Mouse (Mus musculus) cerebellum, postnatal 10 days (tissue): ENCODE measurements at regions not wholly inside any gene's neighbourhood (a gene's known extent, or its start where the extent isn't known, plus 50 kb on each side); places are given as distances from the start of the nearest gene placed in this dataset.

ENCODE experiments used
- DNase-seq, 2 experiments: peaks; one replicate each; pipeline ENCODE4 v3.0.0; 2021; ENCODE audit warnings: mixed read lengths in 2 of 2

DNA sequence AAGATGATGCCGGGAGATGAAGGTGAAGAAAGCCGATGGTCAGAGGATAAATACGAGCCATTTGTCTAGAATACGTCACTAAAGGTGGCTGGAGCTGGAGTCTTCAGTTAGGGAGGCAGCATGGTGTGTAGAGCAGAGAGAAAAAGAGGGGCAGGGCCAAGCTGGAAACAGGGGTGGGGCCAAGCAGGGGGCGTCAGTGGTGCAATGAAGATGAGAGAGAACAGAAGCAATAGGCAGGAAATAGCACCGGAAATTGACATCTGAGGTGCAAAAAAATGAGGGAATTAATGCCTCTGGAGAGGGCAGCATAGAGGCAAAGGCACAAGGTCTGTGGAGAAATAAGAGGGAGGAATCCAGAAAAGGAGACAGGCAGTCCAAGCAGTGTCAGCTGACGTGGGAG is 165.4 kb downstream of the Zfp36l2 start:
- DNase-seq = no peak

DNA sequence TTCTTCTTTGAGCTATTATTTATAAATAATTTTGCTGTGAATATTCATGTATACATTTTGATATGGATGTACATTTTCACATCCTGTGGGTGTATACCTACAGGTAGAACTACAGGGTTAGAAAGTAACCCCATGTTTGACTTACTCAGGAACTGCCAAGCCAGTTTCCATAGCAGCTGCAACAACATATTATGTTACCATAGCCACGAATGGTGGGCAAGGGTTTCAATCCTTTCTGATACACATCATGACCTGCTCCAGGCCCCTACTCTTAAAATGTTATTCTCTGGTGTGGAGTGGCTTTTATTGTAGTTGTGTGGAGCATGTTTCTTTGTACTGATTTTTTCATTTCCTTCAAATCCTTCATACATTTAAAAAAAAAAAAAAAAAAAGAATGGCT is 168.9 kb downstream of the Zfp36l2 start:
- DNase-seq = no peak

DNA sequence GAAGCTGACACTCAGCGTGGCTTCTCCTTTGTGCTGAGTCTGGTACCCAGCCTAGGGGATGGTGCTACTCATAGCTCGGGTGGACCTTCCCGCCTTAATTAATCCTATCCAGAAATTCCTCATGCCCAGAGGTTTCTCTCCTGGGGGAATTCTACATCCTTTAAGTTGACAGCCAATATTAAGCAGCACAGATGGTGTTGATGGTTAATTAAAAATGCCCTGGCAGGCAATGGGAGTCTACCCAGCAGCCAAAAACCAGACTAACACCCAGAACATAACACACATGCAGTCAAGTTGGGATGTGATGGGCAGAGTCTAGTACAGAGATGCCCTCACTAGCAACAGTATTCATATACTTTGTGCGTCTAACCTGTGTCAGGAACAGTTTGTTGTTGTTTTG is 169.9 kb downstream of the Zfp36l2 start:
- no peak for DNase-seq

DNA sequence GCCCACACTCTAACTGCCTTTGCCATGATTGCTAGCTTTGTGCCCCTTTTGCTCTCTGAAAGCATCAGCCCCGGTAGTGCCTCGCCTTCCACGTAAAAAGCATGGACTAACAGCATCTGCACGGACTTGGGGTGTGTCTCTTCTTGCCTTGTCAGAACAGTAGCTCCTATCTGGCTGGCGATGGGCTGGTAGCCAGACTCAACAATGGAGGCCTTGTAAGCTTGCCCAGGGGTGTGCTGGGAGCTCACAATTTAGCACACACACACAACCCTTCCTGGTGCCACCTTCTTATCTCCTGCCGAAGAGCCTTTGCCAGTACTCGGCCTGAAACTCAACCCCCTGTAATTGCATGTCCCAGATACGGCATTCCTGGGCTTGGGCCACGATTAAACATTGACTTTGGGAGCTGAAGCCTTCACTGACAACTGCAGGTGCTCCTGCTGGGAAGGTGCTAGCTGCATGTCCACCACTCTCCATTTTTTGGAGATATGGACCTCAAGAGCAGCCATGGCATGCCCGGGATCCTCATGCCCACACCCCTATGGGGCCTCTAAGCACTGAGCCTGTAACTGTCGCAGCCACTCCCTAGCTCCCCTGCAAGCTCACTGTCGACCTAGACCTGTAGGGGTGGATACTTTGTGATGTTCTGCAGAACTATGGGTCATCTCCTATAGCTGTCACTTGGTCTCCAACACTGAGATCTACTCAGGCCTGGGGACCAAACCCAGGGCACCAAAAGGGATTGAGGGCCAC is 166.7 kb upstream of the Haao start:
- DNase-seq = no peak

DNA sequence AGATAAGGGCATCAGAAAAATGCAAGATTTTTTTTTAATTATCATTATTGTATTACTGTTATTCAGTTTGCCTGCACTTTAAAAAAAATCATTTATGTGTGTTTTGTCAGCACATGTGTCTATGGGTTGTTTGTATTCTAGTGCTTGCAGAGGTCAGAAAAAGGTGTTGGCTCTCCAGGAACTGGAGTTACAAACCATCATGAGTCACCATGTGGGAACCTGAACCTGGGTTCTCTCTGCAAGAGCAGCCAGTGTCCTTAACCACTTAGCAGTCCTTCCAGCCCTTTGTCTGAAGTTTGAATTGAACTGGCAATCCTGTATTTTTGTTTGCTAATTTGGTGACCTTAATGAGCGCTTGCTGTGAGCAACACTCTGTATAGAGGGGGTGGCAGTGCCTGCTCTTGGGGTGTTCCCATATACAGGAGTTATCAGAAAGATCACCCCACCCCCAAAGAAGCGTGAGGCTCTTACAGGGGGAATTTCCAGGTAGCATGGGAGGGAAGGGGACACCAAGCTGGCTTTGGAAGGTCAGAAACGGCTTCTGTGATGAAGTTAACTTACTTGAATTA is 162.8 kb upstream of the Haao start:
- DNase-seq = no peak

DNA sequence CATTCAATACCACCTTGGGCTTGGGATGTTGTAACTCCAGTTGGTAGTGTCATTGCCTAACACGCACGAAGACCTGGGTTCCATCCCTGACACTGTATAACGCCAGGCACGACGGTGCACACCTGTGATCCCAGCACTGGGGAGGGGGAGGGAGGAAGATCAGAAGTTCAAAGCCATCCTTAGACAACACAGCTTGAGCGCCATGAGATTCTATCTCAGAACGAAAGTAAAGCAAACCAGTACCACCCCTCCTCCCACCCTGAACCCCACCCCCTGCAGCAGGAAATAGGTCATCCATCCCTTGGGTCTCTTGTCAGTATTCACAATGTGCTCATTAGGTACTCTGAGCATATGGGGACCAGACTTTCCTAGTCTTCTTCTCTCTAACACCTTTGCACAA is 162.2 kb upstream of the Haao start:
- DNase-seq = no peak

DNA sequence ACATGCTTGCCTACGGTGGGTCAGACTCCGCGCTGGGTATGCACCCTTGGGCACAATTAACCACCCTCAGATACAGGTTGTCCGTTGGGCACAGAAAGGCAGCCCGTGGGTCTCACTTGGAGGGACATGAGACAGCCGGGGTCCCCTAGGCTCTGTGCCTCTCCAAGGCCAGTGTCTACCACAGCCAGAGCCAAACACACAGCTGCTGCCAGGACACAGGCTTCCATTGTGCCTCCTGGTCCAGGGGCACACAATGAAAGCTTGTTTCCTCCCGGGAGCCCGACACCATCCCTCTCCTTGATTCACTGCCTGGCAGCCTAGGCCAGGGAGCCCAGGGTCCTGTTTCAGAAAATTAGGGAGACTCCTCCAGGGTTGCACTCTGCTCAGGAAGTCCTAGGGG is 161.4 kb upstream of the Haao start:
- DNase-seq = peak in 1 of 2 experiments; percentile 58

DNA sequence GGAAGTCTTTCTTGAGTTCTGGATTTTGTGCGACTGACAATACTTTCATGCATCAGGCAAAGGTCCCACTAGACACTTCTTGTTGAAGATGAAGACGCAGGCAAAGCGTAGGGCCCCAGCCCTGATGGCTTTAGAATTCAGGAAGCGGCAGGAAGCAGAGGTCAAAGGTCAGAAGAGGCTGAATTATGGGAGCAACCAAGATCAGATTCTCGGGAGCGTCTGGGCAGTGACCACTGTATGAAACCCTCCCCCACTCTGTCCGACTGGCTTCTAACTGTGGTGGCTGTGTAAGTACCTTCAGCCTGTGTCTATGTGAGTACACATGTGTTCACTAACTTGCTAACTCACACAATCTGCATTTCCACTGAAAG is 160.9 kb upstream of the Haao start:
- DNase-seq = no peak

DNA sequence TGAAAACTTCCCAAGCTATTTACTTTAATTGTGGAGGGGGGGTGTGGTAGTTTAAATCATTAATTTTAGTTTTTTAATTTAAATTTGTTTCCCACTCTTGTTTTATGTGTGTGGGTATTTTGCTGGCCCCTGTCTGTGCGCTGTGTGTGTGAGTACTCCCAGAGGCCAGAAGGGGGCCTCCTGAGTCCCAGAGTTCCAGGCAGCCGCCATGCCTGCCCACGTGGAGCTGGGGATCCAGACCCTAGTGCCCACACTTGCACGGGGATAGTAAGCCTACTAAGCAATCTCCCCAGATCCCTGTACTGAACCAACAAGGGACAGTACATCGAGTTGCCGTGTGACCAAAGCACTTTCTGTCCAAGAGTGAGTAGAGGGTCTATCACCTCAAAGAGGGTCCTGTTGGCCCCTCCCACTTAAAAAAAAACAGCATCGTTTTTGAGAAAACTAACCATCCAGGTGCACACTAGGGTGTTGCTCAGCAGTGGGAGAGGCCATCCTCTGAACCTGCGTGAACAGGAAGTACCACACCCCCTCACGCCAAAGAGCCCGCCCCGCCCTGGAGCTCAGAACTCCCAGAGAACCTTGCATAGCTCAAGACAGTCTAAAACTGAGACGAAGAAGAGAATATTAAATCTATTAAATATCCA is 160.4 kb upstream of the Haao start:
- DNase-seq = no peak

DNA sequence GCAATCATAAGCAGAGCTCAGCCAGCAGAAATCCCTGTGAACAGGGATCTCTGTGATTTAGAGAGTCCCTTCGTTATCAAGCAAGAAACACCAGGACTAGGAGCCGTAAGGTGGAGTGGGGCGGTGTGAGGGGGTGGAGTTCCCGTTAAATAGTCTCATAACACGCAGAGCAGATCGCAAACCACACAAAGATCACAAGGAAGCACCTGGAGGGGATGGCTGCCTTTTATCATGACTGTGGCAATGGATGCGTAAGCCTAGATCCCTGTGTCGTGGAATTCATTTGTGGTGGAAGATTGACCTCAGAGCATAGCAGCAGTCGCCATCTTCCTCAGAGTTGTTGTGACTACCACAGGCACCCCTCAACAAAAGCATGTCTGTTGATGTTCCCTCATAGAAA is 159.0 kb upstream of the Haao start:
- DNase-seq = no peak

DNA sequence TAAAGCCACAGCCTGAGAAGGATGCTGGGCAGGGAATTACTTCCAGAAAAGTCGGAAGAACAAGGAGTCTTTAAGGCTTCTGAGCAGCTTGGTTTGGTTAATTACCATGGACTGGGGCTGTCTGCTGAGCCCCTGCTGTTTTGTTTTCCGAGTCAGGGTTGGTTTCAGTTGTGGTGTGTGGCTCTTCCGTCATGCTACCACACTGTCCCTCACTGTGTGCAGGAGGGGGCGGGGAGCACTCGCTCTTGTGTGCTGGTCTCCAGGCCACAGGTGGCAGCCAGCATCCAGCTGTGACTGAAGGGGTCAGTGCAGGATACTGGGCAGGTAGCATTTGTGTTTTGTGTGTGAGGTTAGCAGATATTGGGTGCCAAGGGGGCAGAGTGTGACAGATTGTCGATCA is 156.5 kb upstream of the Haao start:
- DNase-seq = no peak

DNA sequence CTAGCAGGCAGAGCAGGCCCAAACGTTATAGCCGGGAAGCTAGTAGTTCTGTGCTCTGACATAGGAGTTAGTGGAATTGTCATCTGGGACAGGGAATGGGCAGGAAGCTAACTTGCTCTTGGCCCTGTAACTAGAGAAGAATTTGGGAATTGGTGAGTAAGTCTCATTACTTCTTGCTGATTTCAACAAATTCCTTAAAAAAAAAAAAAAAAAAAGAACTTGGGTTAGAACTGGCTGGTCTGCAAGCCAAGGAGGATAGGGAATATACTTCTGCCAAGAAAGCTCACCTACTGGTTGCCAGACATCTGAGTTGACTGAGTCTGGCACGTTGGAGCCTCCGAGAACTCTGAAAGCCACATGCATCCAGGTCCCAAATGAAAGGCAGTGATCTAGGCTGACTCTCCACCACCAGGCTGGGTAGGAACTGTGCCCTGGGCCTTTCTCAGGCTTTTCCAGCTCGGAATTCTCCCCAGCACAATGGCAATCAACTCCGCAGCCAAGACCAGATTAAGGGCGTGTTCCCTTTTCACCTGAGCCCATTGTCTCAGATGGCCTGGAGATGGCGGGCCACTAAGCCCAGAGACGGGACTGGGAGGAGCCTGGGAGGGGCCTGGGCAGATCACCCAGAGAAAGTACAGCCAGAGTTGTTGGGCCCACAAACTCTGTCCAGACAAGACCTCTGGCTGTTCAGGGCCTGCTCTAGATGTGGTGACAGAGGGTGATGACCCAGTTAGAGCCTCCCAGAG is 155.9 kb upstream of the Haao start:
- DNase-seq = no peak

DNA sequence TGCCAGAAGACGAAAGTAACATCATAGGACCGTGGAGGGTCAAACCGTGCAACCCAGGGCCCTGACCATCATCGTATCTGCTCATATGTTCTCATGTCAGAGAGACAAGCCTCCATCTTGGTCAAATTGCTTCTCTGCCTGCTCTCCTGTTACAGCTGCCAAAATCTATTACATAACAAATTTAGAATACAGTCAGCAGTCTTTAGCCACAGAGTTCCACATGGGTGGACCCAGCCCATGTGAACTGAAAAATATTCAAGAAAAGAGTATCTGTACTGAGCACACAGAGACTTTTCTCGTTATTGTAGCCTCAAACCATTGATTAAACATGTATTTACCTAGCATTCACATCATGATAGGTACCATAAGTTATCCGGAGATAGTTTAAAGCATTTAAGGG is 155.2 kb upstream of the Haao start:
- DNase-seq = no peak

DNA sequence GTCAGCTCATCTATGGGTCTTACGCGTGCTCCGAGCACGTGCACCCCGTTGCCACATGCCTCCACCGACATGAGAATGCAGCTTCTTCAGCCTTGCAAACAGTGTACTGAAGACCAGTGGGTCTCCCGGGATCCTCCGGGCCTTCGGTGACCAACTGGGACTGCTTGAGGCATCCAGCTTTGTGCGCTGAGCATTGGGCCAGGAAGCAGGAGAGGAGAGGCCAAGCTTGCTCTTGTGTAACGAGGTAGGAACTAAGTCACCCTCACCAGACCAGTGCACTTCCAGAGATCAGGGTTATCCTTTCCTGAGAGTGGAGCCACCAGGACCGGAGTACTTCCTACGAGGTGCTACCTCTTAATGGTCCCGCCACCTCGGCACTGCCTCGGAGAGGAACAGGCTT is 154.6 kb upstream of the Haao start:
- DNase-seq = no peak

DNA sequence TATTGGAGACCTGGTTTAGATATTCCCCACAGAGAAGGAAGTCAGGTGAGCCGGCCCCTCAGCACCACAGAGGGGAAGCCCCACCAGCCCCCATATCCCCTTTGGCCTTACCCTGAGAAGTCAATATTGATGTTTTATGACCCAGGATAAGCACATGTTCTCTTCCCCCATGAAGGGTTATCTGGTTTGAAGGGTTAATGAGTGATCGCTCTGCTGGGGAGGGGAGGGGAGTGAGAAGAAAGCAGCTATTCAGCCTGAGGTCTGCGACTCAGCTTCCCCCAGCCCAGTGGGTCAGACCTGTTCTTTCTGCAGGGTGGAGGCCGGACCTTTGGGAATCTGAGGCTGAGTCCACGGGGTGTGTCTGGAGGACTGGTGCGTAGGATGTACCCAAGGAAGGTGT is 152.4 kb upstream of the Haao start:
- DNase-seq = no peak

DNA sequence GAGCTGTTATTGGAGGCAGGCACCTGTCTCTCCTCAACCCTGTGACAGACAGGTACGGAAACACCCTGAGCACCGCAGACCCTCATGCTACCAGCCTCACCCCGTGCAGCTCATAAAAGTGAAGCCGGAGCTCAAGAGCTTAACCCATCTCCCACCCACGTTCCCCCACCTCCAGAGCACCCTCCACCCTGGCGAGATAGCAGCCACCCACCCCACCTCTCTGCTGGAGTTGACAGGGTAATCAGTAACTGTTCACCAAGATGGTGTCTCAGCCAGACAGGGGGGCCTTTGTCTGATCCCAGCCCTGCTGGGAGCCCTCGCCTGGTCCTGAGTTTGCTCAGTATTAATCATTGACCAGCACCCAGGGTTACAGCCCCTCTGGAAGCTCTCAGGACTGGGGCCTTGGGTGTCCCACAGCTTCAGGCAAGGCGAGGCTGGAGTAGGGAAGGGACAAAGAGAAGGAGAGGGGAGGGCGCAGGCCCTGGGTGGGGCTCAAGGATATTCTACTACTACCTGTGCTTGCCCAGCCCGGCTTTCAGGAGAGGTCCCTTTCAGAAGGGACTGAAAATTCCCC is 151.3 kb upstream of the Haao start:
- DNase-seq = no peak

DNA sequence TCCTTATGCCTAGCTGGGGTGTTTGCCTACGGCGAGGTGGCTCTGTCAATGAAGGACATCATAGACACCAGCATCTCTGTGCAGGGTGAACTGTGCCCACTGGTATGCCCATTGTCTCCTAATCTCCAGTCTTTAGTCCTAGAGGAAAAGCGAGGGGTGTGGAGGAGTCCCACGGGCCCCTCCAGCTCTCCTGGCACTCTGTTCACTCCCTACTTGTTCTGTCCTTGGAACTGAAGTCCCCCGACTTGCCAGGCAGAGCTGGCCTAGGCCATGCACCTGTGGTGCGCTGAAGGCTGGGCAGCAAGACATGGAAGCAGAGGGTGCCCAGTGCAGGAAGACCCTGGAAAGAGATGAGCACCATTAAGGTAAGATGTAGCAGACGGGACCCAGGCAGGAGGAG is 150.6 kb upstream of the Haao start:
- no peak for DNase-seq

DNA sequence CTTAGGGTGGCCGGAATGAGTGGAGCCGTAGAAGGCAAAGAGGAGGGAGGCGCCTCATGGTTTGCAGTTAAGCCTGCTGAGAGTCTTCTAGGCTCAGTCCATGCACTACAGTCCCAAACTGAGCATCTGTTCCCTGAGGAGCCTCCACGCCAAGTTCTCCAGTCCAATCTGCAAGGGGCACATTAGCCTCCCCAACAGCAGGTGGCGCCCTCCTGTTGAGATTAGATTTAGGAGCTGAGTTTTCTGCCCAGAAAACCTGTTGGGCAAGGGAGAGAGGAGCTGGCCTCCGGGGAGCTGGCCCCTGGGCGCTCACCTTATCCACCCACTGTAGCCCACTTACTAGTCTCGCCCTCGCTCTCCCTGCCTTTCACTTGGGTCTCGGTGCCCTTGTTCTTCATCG is 150.0 kb upstream of the Haao start:
- DNase-seq = peak; percentile 59 to 64

DNA sequence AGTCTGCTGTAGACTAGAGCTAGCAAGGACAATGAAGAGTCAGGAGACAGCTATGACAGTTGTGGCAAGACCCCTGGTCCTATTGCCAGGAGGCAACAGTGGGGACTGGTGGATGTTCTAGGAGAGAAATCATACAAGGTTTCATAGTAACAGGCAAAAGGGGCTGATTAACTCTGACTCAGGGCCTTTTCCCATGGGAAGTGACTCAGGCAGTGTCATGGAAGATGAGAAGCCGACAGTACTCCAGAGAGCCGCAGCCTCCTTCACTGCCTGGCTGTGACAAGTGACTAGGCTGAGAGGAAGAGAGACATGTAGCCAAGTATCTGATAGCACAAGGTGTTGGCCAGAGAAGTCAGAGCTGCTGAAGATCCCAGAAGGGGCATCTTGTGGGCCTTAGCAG is 145.3 kb upstream of the Haao start:
- no peak for DNase-seq

DNA sequence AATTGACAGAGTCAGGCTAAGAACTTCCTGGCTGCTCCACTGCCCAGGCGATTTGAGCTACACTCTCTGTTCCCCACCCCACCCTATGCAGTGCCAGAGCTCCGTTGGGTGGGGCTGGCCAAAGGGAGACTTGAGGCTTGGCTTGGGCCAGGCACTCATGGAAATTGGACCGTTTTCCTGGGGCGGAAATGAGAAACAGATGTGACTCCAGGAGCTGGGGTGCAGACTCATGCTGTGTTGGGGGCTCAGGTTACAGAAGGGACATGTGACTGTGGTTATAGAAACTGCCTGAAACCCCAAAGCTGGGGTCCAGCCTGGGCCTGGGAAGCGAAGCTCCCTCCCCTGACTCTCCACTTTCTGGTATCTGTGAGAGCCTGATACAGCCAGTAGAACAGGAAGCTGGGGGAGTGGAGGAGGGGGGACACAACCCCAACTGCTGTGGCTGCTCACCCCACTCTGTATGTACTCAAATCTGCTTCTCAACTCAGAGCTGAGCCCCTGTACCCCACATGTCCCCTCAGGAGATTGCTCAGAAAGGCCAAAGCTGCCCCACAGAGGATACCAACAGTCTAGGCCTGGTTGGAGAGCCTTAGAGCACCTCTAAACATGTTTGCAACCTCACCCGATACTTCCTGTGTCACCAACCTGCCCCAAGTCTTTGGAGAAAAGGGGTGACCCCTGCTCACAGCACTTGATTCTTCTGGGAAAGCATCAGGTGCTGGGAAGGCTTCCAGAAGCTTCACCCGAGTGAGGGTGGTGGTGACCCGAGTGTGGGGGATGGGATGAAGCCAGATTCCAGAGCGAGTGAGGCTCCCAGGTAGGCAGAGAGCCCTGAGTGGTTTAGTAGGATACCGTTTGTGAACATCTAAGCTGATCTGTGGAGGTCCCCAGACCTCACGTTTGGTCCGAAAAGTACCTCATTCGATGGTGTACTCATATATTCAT is 142.9 kb upstream of the Haao start:
- DNase-seq = peak in 1 of 2 experiments; percentile 28

DNA sequence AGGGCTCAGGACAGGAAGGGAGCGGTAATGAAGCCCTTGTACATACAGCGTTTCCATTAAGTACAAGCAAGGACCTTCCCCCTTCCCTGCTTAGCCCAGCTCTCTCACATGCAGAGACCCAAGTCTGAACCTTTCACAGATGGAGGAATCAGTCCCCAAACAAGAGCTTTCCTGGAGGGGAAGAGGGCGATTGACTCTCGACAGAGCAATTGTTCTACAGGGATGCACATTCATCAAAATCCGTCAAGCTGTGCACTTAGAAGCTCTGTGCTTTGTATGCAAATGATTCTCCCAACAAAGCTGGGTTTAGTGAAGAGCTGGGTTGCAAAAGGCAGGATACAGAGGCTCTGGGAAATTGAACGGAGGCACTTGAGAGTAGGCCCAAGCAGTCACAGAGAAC is 141.1 kb upstream of the Haao start:
- DNase-seq = no peak

DNA sequence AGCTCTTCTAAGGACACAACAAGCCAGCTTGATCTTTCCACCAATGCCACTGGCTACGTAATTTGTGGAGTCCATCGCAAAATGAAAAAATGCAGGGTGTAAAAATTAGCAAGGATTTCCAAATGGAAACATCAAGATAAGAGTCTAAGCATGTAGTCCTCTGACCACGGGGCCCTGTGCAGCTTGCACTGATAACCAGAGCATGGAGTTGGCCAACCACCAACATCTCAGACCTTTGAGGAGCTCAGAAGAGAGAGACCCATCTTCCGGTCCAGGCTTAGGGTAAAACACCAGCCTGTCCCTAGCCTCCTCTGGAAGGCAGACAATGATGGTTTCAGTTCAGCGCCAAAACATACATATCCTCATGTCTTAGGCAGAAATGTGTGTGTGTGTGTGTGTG is 140.4 kb upstream of the Haao start:
- DNase-seq = no peak
